Mouse (Mus musculus): ENCODE results near the gene Ccdc32.
"Not testable (repeated sequence)": the region's sequence is repeated elsewhere in the genome, so short reads cannot be mapped to it uniquely, and the experiment has no call there.

Ccdc32 gene

DNA sequence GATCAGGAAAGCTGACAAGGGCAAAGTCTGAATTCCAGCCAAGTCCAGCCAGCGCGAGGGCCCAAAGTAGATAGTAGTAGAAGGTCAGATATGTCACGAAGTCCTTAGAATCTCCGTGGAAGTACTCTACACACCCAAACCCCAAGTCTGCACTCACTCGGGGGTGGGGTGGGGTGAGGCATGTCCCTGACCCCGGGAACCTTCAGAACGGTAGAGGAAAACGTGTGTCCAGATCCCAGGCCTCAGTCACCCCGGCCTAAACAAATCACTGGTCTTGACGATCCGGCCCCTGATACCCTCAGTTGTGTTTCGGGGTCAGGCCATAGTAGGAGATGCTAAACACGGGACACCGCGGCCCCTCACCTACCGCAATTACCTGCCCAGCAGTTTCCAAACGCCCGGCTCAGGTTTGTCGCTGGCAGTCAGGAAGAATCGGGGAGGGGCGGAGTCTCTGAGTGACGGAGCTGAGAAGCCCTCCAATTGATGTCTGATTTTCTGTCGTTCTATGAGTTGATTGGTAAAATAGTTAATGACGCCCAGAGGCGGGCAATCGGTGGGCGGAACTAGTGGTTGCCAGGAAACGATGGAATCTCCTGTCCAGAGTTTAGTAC is at the start of gene Ccdc32:
TSS of gene Ccdc32 (minus strand) at position 453 of the 611 bp plus-strand sequence.
- in situ Hi-C loops (cut with MboI, MseI) = no loop called here

DNA sequence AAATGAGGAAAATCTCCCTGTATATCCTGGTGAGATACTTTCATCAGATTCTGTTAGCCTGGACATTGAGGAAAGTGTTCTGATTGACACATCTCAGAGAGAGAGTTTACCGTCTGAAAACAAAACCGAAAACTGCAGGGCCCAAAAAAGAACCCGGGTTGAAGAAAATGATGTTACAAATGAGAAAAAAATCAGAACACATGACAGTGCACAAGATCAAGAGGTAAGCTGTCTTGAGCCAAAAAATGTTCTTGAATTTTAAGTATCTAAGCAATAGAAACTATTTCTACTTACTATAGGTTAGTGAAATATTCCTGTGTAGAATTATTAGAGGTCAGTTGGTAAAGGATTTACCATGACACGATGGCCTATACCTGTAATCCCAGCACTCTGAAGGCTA is 43.2 kb upstream of the Ccdc32 start:
- in situ Hi-C loops (cut with MboI, MseI) = no loop called here

DNA sequence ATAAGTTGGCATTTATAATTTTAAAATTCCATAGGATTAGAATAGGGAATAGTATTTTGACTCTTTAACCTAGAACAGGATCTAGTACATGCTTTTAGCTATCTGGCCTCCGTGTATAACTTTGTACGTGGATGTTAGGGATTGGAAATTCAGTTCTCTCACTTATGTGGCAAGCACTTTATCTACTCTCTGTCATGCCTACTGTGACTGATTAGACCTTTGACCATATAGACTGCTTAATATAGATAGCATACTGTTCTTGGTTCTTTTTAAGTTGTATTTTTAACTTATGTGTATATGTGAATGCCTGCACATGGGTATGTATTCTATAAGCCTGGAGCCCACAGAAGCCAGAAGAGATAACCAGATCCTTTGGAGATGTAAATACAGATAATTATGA is 30.9 kb upstream of the Ccdc32 start:
- in situ Hi-C loops (cut with MboI, MseI) = no loop called here

DNA sequence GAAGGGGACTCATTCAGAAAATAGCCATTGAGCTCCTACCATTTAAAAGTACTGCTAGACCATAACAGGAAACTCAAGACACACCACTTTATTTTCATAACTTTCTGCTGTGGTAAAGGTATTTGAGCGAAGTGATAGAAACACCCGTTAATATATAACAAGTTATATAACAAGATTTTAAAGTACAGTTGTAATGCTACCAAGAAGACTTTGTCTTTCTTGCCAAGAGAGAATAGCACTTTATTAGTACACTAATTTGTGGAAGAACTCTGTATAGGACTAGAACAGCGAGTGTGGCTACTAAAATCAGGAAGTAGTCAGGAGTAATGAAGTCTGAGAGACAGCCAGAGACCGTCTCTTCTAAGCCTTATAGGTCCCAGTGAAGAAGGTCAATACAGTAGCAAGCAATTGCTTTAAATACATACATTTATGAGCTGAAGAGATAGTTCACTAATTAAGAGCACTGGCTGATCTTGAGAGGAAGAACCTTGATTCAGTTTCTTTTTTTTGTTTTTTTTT is 21.0 kb upstream of the Ccdc32 start:
- in situ Hi-C loops (cut with MboI, MseI) = no loop called here

DNA sequence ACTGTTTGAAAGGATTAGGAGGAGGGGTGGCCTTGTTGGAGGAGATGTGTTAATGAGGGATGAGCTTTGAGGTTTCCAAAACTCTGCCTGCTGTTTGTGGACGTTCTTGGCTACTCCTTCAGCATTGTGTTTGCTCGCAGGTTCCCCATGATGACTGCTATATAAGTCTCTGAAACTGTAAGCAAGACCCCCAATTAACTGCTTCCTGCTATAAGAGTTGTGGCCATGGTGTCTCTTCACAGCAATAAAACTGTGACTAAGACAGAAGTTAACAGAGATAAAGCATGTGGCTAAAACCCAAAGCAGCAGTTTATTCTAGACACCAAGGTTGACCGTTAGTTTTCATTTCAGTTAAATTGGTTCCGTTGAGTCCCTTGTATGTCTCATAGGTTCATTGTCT is 18.7 kb upstream of the Ccdc32 start:
- in situ Hi-C loops (cut with MboI, MseI) = no loop called here

DNA sequence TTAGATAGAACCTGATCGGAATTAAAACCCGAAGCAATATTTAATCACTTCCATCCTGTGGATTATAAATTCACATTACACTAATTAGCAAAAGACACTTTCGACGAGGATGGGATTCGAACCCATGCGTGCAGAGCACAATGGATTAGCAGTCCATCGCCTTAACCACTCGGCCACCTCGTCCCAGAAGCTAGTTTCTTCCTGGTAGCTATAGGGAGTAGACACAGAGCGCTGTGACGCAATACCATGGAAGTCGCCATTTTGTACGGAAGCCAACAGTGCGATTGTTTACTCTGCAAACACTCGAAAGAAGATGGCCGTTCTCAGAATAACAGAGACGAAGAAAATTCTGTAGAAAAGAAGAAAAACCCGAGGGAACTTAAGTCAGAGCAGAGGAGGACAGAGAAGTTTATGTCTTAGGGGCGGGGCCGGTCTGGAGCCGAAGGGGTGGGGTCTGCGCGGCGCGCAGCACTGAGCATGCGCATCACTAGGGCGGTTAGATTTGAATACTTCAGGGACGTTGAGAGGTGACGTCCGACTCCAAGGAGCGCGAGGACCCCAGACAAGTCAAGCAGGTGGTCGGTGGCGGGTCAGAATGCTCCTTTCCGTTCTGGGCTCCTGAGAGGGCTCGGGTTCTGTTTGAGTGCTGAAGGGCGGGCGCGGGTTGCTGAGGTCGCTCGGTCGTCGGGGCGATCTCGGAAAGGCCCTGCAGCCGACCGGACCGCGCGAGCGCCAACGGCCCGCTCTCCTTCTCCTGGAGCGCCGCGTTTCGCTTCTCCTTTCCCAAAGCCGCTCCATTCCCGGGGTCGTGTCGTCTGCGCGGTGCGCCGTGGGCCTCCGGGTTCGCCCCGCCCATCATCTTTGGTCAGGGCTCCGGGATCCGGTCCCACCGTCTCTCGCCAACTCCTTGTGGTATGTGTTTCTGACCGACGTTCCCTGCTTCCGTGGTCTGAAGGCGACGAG is 17.7 kb upstream of the Ccdc32 start, which contains the start of gene Knl1:
TSS of gene Knl1 (plus strand) at position 471 of the 963 bp plus-strand sequence.
- in situ Hi-C loops (cut with MboI, MseI) = no loop called here

DNA sequence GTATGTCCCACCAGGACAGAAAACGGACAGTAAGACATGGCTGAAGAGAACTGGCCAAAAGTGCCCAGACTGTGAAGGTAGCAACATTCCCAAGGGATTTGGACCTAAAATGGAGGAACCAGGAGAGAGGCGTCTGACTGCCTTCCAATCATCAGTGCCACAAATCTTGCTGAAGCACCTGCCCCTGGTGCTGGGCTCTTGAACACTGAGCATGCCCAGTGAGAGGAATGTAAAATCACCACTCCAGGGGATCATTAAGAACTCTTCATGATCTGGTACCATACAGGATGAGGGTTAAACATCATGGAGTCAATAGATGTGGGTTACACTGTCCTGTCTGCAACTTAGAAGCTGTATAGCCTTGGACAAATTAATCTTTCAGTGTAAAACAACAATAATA is 16.0 kb upstream of the Ccdc32 start:
- in situ Hi-C loops (cut with MboI, MseI) = no loop called here

DNA sequence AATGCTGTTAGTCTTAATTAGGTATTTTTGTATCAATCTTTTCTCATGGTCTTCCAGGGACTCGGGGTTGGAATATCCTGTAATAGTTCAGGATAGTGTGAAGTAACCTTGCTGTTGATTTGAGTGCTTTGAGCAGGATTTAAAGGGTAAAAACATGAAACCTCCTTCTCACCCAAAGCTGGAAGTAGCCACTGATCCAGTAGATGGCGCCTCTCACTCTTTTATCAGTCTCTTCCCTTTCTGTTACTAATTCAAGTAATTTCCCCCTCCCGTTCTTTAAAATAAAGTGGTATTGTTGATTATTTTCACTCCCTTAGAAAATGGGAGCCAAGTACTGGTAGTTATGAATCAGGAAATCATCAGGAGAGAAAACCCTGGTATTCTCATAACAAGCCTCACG is 11.7 kb upstream of the Ccdc32 start:
- in situ Hi-C loops (cut with MboI, MseI) = no loop called here

DNA sequence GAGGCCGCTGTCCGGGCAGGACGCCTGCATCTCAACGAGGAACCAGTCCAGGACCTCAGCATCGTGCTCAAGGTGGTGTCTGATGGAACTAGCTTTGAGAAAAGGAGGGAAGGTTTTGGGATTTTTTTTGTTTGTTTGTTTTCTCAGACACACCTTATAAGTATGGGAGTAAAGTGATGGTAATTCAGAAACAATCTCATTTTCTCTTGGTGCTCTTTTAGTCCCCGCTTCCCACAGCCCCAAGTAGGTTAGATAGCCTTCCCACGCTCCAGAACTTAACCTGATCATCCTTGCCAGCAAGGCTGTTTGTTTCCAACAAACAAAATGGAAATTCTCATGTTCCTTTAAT is 6.2 kb upstream of the Ccdc32 start:
- in situ Hi-C loops (cut with MboI, MseI) = no loop called here

DNA sequence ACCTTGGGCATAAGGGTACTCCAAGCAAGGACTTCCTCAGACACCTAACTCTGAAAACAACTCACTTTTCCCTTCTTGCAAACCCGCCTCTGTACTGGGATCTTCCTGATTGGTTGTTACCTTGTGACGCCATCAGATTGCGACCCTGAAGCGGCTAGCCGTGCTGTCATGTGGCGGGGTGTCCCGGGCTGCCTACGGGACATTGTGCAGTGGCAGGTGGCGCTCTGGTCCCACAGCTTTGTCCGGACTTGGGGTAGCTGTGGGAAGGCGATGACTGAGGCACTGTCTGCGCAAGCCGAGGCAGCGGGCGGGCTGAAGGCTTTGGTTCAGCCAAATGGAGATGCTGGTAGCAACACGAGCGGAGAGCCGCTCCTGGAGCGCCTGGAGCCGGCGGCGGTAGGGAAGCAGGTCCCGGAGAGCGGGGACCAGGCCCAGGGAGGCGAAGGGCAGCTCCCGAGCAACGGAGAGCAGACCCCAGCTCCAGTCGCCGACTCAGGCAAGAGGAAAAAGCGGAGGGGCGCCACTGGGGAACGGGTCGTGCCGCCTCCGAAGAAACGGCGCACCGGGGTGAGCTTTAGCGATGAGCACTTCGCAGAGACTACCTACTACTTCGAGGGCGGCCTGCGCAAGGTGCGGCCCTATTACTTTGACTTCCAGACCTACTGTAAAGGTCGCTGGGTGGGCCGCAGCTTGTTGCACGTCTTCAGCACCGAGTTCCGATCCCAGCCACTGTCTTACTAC is 5.6 kb upstream of the Ccdc32 start, which contains the start of gene Rpusd2:
TSS of gene Rpusd2 (plus strand) at position 135 of the 741 bp plus-strand sequence.
- in situ Hi-C loops (cut with MboI, MseI) = no loop called here

DNA sequence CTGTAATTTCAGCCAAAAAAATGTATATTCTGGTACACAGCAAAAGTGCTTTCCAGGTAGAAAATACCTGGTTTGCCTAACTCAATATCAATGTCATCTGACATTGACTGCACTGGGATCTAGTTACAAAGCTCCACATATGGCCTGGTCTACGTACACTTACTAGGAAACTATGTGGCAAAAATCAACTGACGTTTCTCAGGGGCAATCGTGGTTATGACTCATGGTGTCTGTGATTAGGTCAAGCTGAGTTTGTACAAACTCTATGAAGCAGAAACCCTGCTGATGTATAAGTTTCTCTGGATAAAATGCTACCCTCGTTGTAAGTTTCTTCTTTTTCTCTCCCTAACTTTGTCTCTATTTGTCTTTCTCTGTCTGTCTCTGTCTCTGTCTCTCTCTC is 3.0 kb upstream of the Ccdc32 start:
- in situ Hi-C loops (cut with MboI, MseI) = no loop called here

DNA sequence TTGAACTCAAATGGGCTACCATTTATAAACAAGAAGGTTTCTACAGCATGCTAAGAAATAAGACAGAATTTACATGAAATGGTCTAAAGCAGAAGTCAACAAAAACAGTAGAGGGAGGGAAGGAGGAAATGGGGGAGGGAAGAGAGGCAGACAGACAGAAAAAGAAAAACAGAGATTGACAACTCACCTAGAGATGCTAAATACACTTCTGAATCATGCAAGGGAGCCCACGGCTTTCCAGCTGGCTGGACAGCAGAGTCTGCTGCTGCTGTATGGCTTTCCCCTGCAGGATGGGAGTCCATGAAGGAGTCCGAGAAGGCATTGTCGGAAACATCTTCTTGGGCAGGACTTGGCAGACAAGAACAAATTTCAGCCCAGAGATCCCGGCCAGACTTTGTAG is 2.2 kb downstream of the Ccdc32 start:
- in situ Hi-C loops (cut with MboI, MseI) = no loop called here

DNA sequence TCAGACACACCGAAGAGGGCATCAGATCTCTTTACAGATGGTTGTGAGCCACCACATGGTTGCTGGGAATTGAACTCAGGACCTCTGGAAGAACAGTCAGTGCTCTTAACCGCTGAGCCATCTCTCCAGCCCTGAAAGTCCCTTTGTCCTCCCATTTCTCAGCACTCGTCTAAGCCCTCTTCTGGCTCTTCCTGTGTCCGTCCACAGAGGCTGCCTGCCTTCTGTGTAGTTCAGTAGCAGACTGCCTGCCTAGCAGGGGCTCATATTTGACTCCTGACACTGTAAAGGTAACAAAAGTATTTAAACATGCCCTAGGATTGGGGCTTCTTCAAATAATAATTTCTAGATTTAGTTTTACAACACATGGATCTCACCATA is 4.0 kb downstream of the Ccdc32 start:
- in situ Hi-C loops (cut with MboI, MseI) = no loop called here

DNA sequence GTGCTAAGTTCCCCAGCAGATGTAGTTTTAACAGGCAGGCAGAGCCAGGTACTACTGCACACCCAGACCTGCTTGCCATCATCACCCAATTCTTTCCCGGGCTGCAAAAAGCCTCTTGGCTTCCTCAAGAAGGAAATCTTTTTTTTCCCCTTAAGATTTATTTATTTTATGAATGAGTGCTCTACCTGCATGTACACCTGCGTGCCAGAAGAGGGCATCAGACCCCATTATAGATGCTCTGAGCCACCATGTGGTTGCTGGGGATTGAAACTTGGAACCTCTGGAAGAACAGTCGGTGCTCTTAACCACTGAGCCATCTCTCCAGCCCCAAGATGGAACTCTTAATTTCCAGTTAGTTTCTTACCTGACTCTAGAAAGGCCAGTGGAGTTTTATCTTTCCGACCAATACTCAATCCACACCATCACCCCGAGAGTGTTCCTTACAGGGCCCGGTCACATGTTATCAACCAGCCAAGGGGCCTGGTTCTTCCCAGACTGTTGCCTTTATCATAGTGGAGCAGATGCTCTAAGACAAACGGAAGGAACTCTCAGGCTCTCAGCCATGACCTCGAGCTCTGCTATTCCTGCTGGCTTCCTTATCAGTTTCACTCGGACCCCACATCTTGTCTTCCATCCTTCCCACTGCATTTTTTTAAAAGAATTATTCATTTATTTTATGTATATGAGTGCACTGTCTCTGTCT is 4.5 kb downstream of the Ccdc32 start:
- in situ Hi-C loops (cut with MboI, MseI) = no loop called here

DNA sequence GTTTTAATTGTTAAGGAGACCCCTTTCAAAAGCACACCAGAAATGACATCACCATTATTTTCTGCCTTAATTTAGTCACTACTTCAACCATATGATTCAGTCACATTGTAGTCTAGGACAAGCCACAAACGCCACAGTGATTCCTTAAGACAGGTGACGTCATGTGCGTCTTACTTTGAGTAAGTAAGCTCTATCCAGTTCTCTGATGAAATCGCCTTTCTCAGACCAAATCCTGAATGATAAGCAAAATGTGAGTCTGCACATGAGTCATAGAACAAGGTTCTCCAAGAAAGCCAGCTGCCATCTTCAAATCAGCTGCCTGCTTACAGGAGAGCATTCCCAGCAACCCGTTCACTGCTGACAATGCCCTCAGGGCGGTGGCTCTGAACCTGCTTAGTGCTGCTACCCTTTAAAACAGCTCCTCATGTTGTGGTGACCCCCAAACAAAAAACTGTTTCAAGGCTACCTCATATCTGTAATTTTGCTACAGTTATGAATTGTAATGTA is 6.0 kb downstream of the Ccdc32 start:
- in situ Hi-C loops (cut with MboI, MseI) = no loop called here

DNA sequence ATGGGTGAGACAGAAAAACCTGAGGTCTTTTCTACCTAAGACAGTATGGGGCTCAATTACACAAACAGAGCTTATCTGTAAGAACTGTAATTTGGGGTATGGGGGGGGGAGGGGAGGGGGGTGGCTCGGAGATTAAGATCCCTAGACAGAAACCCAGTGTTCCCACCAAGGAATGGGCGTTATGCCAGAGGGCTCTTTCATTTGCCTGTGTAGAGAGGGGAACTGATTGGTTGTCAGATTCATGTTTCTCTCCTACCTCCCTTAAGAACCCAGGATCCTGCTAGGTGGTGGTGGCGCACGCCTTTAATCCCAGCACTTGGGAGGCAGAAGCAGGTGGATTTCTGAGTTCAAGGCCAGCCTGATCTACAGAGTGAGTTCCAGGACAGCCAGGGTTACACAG is 9.7 kb downstream of the Ccdc32 start:
- in situ Hi-C loops (cut with MboI, MseI) = no loop called here

DNA sequence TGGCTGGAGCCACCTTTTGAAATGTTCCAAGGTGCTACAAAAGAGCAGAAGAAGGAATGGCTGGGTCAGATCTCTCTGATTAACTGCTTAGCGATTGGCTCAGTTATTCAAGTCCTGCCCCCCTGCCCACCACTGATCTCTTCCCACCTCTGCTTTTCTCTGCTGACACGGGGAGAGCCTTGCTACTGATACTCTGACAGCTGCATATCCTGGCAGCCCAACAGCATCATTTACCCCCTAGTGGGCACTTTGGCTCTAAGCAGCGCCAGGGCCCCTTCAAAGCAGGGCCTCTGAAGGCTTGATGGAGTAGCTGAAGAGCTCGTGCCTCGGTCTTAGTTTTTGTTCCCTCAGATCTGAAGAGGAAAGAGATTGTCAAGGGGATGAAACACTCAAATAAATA is 10.1 kb downstream of the Ccdc32 start:
- in situ Hi-C loops (cut with MboI, MseI) = no loop called here

DNA sequence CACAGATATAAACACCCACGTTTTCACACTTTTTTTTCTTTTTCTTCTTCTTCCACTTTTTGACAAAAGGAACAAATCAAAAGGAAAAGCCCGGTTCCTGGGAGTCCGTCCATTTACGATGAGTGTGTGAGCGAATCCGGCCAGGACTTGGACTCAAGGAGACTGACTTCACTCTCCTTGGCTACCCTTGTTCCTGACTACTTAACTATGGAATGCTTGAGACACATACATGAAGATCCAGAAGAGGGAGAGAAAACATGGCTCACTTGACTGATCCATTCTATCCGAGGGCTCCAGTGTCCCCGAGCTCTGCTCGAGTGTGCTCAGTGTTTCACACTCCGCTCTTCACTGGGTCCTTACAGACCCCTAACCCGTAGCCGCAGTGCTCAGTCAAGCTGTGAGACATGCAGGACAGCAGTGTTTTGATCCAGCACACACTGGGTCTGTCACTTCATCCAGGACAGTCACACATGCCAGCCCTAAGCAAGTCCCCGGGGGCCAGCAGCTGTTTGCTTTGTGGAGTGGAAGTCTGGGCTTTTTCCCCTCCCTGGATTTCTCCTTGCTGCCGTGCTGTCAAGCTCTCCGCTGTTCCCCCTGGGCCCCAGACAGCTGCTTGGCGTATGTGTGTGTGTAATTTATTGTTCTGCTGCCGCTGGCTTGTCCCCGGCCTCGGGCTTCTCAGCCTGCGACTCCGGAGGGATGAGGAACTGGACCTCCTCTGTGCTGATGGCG is 10.6 kb downstream of the Ccdc32 start:
- in situ Hi-C loops (cut with MboI, MseI) = no loop called here

DNA sequence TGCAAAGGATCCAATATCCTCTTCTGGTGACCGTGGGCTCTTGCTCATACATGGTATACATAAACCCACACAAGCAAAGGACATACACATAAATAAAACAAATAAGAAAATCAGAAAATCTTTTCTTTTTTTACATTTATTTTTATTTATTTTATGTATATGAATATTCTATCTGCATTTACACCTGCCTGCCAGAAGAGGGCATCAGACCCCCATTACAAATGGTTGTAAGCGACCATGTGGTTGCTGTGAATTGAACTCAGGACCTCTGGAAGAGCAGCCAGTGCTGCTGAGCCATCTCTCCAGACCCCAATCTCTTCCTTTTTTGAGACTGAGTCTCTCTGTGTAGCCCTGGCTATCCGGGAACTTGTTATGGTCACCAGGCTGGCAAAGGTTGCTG is 11.5 kb downstream of the Ccdc32 start:
- in situ Hi-C loops (cut with MboI, MseI) = no loop called here

DNA sequence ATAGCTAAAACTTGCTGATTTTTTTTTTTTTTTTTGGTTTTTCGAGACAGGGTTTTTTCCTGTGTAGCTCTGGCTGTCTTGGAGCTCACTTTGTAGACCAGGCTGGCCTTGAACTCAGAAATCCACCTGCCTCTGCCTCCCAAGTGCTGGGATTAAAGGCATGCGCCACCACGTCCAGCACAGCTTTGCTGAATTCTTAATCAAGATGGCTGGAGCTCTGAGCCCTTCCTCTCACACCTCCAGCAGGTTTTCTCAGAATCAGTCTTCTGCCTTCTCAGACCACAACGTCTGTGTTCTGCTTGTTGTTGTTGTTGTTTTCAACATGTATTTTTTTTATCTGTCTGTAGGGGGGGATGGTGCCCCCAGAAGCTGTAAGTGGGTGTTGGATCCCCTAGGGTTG is 12.9 kb downstream of the Ccdc32 start:
- in situ Hi-C loops (cut with MboI, MseI) = not testable (repeated sequence)
